Mouse (Mus musculus) stomach, postnatal 0 days (tissue): ENCODE data around the gene Gm3147. TPM values are rescaled to one million over a fixed set of nuclear protein-coding genes. Genes with fewer than 3 reads are reported as not detected.
"Not testable (repeated sequence)": the region's sequence is repeated elsewhere in the genome, so short reads cannot be mapped to it uniquely, and the experiment has no call there.

ENCODE experiments used
- ATAC-seq: fragments of 200-750 bp; cut with Nextera tagmentation; 2 replicates; pipeline ENCODE4 v1.8.0; 2017; ENCODE audit not compliant: low FRiP score, low TSS enrichment
- DNase-seq: peaks from one replicate; pipeline ENCODE4 v3.0.0-alpha.2; 2016; ENCODE audit warnings: low spot score
- H3K27ac ChIP-seq: fragments of 300-500 bp; sonication (generic); replicated peaks from 2 replicates; pipeline ENCODE4 v1.5.1; 2014; ENCODE audit warnings: mild to moderate bottlenecking, control low read depth
- H3K27me3 ChIP-seq: fragments of 300-500 bp; sonication (generic); 2 replicates; pipeline ENCODE4 v1.6.1; 2014; ENCODE audit warnings: low read length; ENCODE audit not compliant: control insufficient read depth, insufficient read depth
- H3K36me3 ChIP-seq: fragments of 300-500 bp; sonication (generic); 2 replicates; pipeline ENCODE4 v1.6.1; 2014; ENCODE audit warnings: low read length, mixed read lengths; ENCODE audit not compliant: control insufficient read depth, insufficient read depth
- H3K4me1 ChIP-seq: fragments of 300-500 bp; sonication (generic); replicated peaks from 2 replicates; pipeline ENCODE4 v1.6.1; 2014; ENCODE audit warnings: antibody characterized with exemption; ENCODE audit not compliant: control insufficient read depth, insufficient read depth
- H3K4me2 ChIP-seq: fragments of 300-500 bp; sonication (generic); replicated peaks from 2 replicates; pipeline ENCODE4 v1.6.1; 2014; ENCODE audit warnings: low read depth, mild to moderate bottlenecking, control low read depth, moderate library complexity
- H3K4me3 ChIP-seq: fragments of 300-500 bp; sonication (generic); 2 replicates; pipeline ENCODE4 v1.5.1; 2014; ENCODE audit warnings: low read depth, low read length, control low read depth
- H3K9ac ChIP-seq: fragments of 300-500 bp; sonication (generic); 2 replicates; pipeline ENCODE4 v1.6.1; 2014; ENCODE audit warnings: mild to moderate bottlenecking, low read length, control low read depth, mixed read lengths
- H3K9me3 ChIP-seq: fragments of 300-500 bp; sonication (generic); 2 replicates; pipeline ENCODE4 v1.6.1; 2016; ENCODE audit warnings: low read length; ENCODE audit not compliant: control insufficient read depth
- WGBS: fragments of 180-500 bp; shearing (Covaris S2); extraction: QIAGEN DNeasy Blood & Tissue Kit; methylation state at CpG from one replicate; pipeline ENCODE4 v1.1.7; 2014; 5-methylcytosine and 5-hydroxymethylcytosine counted together
- polyA plus RNA-seq: library from polyadenylated mRNA; unstranded; fragments of >200 nt; fragmentation: Nextera tagmentation; extraction: Ambion mirVana; gene quantifications from 2 replicates; pipeline ENCODE4 v1.2.1, GENCODE M21; 2015

The Gm3147 gene
- polyA plus RNA-seq: not detected in 2 replicates

GRCm38 (mm10) chr5:94616242-94616641 is at the start of gene Gm3147:
TSS of gene Gm3147 (minus strand) at chr5:94616342.
- DNase-seq, ATAC-seq, H3K27ac ChIP-seq, H3K9ac ChIP-seq, H3K4me2 ChIP-seq, H3K9me3 ChIP-seq, H3K36me3 ChIP-seq, H3K4me3 ChIP-seq, H3K27me3 ChIP-seq, H3K4me1 ChIP-seq: not testable (repeated sequence)
- no CpG with 5 or more reads among the region's 1 CpGs for WGBS

DNA sequence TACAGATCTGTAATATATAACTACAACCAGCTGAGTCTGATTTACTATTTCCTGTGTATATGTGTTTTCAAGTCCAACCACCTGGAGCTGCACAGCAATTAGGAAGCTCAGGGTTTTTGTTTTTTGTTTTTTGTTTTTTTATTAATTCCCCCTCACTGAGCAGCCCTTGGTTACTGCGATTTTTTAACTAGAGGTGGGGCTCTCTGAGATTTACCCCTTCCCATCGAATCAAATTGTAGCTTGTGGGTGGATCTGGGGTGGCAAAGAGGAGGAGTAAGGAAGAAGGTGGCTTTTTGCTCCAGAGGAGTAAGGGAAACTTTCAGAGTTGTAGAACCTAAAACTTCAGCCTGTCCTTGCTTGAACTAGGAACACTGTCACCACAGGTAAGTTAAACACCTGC is 31.9 kb upstream of the Gm3147 start, which contains the start of gene Gm6205:
Gene Gm6205 (plus strand): TSS at position 301 of the 400 bp plus-strand sequence.
- H3K4me3 ChIP-seq, H3K27me3 ChIP-seq, H3K9me3 ChIP-seq, H3K4me2 ChIP-seq, H3K9ac ChIP-seq, ATAC-seq, H3K4me1 ChIP-seq, H3K36me3 ChIP-seq, DNase-seq, H3K27ac ChIP-seq: not testable (repeated sequence)
- WGBS: no CpG with 5 or more reads among the region's 2 CpGs

GRCm38 (mm10) chr5:94623679-94624078 is 7.5 kb upstream of the Gm3147 start, which contains the start of gene Gm6509:
TSS of gene Gm6509 (plus strand) at chr5:94623979.
- H3K9me3 ChIP-seq, H3K27me3 ChIP-seq, H3K4me3 ChIP-seq, H3K4me2 ChIP-seq, H3K9ac ChIP-seq, H3K27ac ChIP-seq, DNase-seq, H3K4me1 ChIP-seq, H3K36me3 ChIP-seq, ATAC-seq: not testable (repeated sequence)
- 100% methylated on average over 1 of the region's 2 CpGs for WGBS

Other genes with a start within 250 kb of the Gm3147 start
- gene Gm7682, start 170.6 kb downstream of the Gm3147 start, polyA plus RNA-seq: not detected in 2 replicates
- gene Gm3139, start 90.1 kb downstream of the Gm3147 start, polyA plus RNA-seq: 0.27 TPM in 1 of 2 replicates, not detected in the other
- gene Gm6509, start 7.6 kb upstream of the Gm3147 start, polyA plus RNA-seq: not detected in 2 replicates
- gene Gm6205, start 32.0 kb upstream of the Gm3147 start, polyA plus RNA-seq: not detected in 2 replicates
- gene Gm3183, start 249.1 kb upstream of the Gm3147 start, polyA plus RNA-seq: 0.27 TPM in 1 of 2 replicates, not detected in the other